Mouse (Mus musculus) CH12.LX (cell line): Measurements from ENCODE around the gene Atp6v0a4. TPM values are rescaled to one million over a fixed set of nuclear protein-coding genes. Genes with fewer than 3 reads are reported as not detected.

Source experiments
- DNase-seq: peaks from one replicate; pipeline ENCODE4 v3.0.0-alpha.2; 2013; ENCODE audit errors: extremely low read depth
- H3K27ac ChIP-seq: 2 replicates; pipeline ENCODE4 v1.5.1; 2012; ENCODE audit warnings: low read depth, mild to moderate bottlenecking, control low read depth, moderate library complexity; ENCODE audit not compliant: insufficient read depth
- H3K27me3 ChIP-seq: replicated peaks from 2 replicates; pipeline ENCODE3; 2012; ENCODE audit warnings: inconsistent platforms
- H3K36me3 ChIP-seq, 2 experiments: replicated peaks in 1 of 2; 2 replicates each; pipeline versions ENCODE3 to v1.6.1; 2012; ENCODE audit warnings: inconsistent platforms in 1 of 2, low read length in 1 of 2, mild to moderate bottlenecking in 1 of 2, mixed read lengths in 1 of 2, moderate library complexity in 1 of 2; ENCODE audit not compliant: control insufficient read depth in 1 of 2, insufficient read depth in 1 of 2
- H3K4me1 ChIP-seq, 2 experiments: 2 replicates each; pipeline ENCODE4 v1.6.1; 2012; ENCODE audit warnings: inconsistent platforms in 1 of 2, moderate library complexity in 1 of 2; ENCODE audit not compliant: insufficient read depth in 2 of 2, control insufficient read depth in 1 of 2
- H3K4me2 ChIP-seq: 2 replicates; pipeline ENCODE4 v1.6.1; 2012; ENCODE audit warnings: low read depth, mild to moderate bottlenecking, control low read depth; ENCODE audit not compliant: poor library complexity, insufficient read depth, severe bottlenecking
- H3K4me3 ChIP-seq, 3 experiments: fragments of 150-350 bp in 1 of 3; sonication (generic) in 1 of 3; replicated peaks in 1 of 3; 2 replicates each; pipeline versions ENCODE3 to v1.5.1; 2011 to 2012; ENCODE audit warnings: low read depth in 2 of 3, low read length in 2 of 3, mild to moderate bottlenecking in 2 of 3, moderate library complexity in 2 of 3, control low read depth in 1 of 3, improper control_type of control experiment in 1 of 3, inconsistent platforms in 1 of 3, mixed read lengths in 1 of 3; ENCODE audit not compliant: poor library complexity in 1 of 3
- H3K79me2 ChIP-seq: replicated peaks from 2 replicates; pipeline ENCODE4 v1.6.1; 2012; ENCODE audit warnings: mild to moderate bottlenecking, moderate library complexity; ENCODE audit not compliant: control insufficient read depth, poor library complexity, insufficient read depth, severe bottlenecking; ENCODE audit errors: extremely low read depth
- H3K9ac ChIP-seq: 2 replicates; pipeline ENCODE4 v1.6.1; 2012; ENCODE audit warnings: low read depth, mild to moderate bottlenecking, control low read depth, moderate library complexity; ENCODE audit not compliant: insufficient read depth
- H3K9me3 ChIP-seq: replicated peaks from 2 replicates; pipeline ENCODE3; 2012; ENCODE audit warnings: low read length, inconsistent platforms, mixed read lengths
- BHLHE40 ChIP-seq: IDR thresholded peaks from 2 replicates; pipeline ENCODE4 v1.6.1; 2011; ENCODE audit warnings: mild to moderate bottlenecking, low read depth, low read length, improper control_type of control experiment
- CHD2 ChIP-seq: IDR thresholded peaks from 2 replicates; pipeline ENCODE4 v1.6.1; 2011; ENCODE audit warnings: low read length, improper control_type of control experiment
- CTCF ChIP-seq, 2 experiments: IDR thresholded peaks in 1 of 2; conservative IDR thresholded peaks in 1 of 2; 2 replicates each; pipeline ENCODE4 v1.5.1; 2011 to 2012; ENCODE audit warnings: low read depth in 2 of 2, low read length in 2 of 2, improper control_type of control experiment in 1 of 2, inconsistent platforms in 1 of 2, mild to moderate bottlenecking in 1 of 2, moderate library complexity in 1 of 2
- E2F4 ChIP-seq: IDR thresholded peaks from 2 replicates; pipeline ENCODE4 v1.6.1; 2011; ENCODE audit warnings: low read depth, low read length, improper control_type of control experiment; ENCODE audit not compliant: insufficient replicate concordance
- ELF1 ChIP-seq: IDR thresholded peaks from 2 replicates; pipeline ENCODE4 v1.6.1; 2014; ENCODE audit warnings: low read depth, mild to moderate bottlenecking, inconsistent platforms, low read length, improper control_type of control experiment
- JUN ChIP-seq: IDR thresholded peaks from 2 replicates; pipeline ENCODE4 v1.6.1; 2011; ENCODE audit warnings: low read depth, mild to moderate bottlenecking, low read length, improper control_type of control experiment, moderate library complexity; ENCODE audit not compliant: insufficient read depth
- JUND ChIP-seq: conservative IDR thresholded peaks from 2 replicates; pipeline ENCODE4 v1.6.1; 2011; ENCODE audit warnings: low read depth, low read length, improper control_type of control experiment
- KAT2A ChIP-seq: IDR thresholded peaks from 2 replicates; pipeline ENCODE4 v1.6.1; 2012; ENCODE audit warnings: low read length, improper control_type of control experiment, inconsistent platforms; ENCODE audit not compliant: insufficient replicate concordance
- MYC ChIP-seq: IDR thresholded peaks from 2 replicates; pipeline ENCODE4 v1.6.1; 2011; ENCODE audit warnings: low read depth, mild to moderate bottlenecking, improper control_type of control experiment, low read length
- RAD21 ChIP-seq: IDR thresholded peaks from 2 replicates; pipeline ENCODE4 v1.6.1; 2011; ENCODE audit warnings: low read depth, mild to moderate bottlenecking, low read length, improper control_type of control experiment, moderate library complexity
- RCOR1 ChIP-seq: conservative IDR thresholded peaks from 2 replicates; pipeline ENCODE4 v1.6.1; 2012; ENCODE audit warnings: low read depth, mild to moderate bottlenecking, inconsistent platforms, low read length, improper control_type of control experiment
- SIN3A ChIP-seq: IDR thresholded peaks from 2 replicates; pipeline ENCODE4 v1.6.1; 2012; ENCODE audit warnings: low read length, improper control_type of control experiment, inconsistent platforms
- SMC3 ChIP-seq: IDR thresholded peaks from 2 replicates; pipeline ENCODE4 v1.6.1; 2011; ENCODE audit warnings: low read depth, low read length, improper control_type of control experiment
- TBP ChIP-seq: conservative IDR thresholded peaks from 2 replicates; pipeline ENCODE4 v1.6.1; 2011; ENCODE audit warnings: low read depth, low read length, improper control_type of control experiment
- TCF12 ChIP-seq: IDR thresholded peaks from 2 replicates; pipeline ENCODE4 v1.6.1; 2014; ENCODE audit warnings: low read depth, mild to moderate bottlenecking, inconsistent platforms, low read length, improper control_type of control experiment
- ZC3H11A ChIP-seq: IDR thresholded peaks from 2 replicates; pipeline ENCODE4 v1.6.1; 2012; ENCODE audit warnings: low read depth, mild to moderate bottlenecking, inconsistent platforms, low read length, improper control_type of control experiment
- ZKSCAN1 ChIP-seq: IDR thresholded peaks from 2 replicates; pipeline ENCODE4 v1.6.1; 2012; ENCODE audit warnings: low read depth, inconsistent platforms, low read length, improper control_type of control experiment, borderline replicate concordance
- dilution Hi-C: fragments of 300-500 bp; cut with MboI; formaldehyde crosslinking; loops from 2 replicates; pipeline ENCODE4 v1.14.3; 2020; ENCODE audit warnings: low sequenced_read_pairs; ENCODE audit not compliant: extremely low pct_unique_long_range_greater_than_20kb, extremely low pct_ligation_motif_present
- in situ Hi-C: fragments of 300-500 bp; cut with MboI; formaldehyde crosslinking; loops from 3 replicates; pipeline ENCODE4 v1.14.3; 2019; ENCODE audit warnings: low sequenced_read_pairs, low pct_ligation_motif_present, low pct_unique_long_range_greater_than_20kb, mixed read lengths
- polyA plus RNA-seq: library from polyadenylated mRNA; unstranded; fragments of >175 nt; gene quantifications from 2 replicates; pipeline ENCODE4 v1.2.1, GENCODE M21; 2012; ENCODE audit warnings: low read depth; ENCODE audit not compliant: insufficient read length
- total RNA-seq, 2 experiments: library from RNA; depleted of rRNA; stranded (reverse); fragments of 300-350 nt in 1 of 2; fragments of >200 nt in 1 of 2; gene quantifications; 2 replicates each; pipeline ENCODE4 v1.2.3; 2012 to 2014

The Atp6v0a4 gene
- total and polyA plus RNA-seq, 3 experiments: not detected

GRCm38 (mm10) chr6:38160556-38160955 is 36.2 kb upstream of the Atp6v0a4 start:
- H3K27me3 ChIP-seq: no peaks in the 10 kb centered on the region
- dilution Hi-C loops: no loop called here
- no peak overlapping the region for H3K27ac ChIP-seq
- DNase-seq: no peak
- peaks cover 8 to 29% of the 10 kb centered on the region in 2 experiments for H3K4me1 ChIP-seq
- no peaks in the 10 kb centered on the region for H3K79me2 ChIP-seq
- in situ Hi-C loops: loop anchor here (25.0 kb wide), 1 partner anchor 377 kb away; the partner anchor contains the start of gene Fmc1
- H3K4me3 ChIP-seq: no peak overlapping the region
- H3K9ac ChIP-seq: no peak overlapping the region
- TF ChIP-seq TCF12: no peak
- no peak for TF ChIP-seq TBP
- TF ChIP-seq JUN: no peak
- TF ChIP-seq SMC3: no peak
- no peak for TF ChIP-seq E2F4
- TF ChIP-seq MYC: no peak
- TF ChIP-seq BHLHE40: no peak
- TF ChIP-seq CHD2: no peak
- TF ChIP-seq ZKSCAN1: no peak
- no peak for TF ChIP-seq ELF1
- no peak for TF ChIP-seq KAT2A
- TF ChIP-seq RCOR1: no peak
- TF ChIP-seq RAD21: no peak
- H3K9me3 ChIP-seq: no peaks in the 10 kb centered on the region
- no peak overlapping the region for H3K4me2 ChIP-seq
- peaks cover 0 to 16% of the 10 kb centered on the region in 2 experiments for H3K36me3 ChIP-seq

GRCm38 (mm10) chr6:38160102-38160501 is 35.7 kb upstream of the Atp6v0a4 start:
- peak; percentile 83 for DNase-seq
- H3K4me2 ChIP-seq: no peak overlapping the region
- TF ChIP-seq E2F4 (no peak), RAD21 (peak; percentile 91), CTCF (conservative IDR thresholded peaks at IDR 0.05 in 1 of 2, IDR thresholded peaks at IDR 0.05 in 1 of 2; ENCODE audit: low read depth in 2 of 2, low read length in 2 of 2) (peak; percentile 89 to 92), JUND (no peak), ZC3H11A (peak; percentile 69), SMC3 (peak; percentile 94), SIN3A (peak; percentile 69)
- TF ChIP-seq, all 38 proteins: peak for 5
- in situ Hi-C loops (loop anchor here (25.0 kb wide), 1 partner anchor 377 kb away; the partner anchor contains the start of gene Fmc1), dilution Hi-C loops (no loop called here)
- Histone ChIP-seq H3K9ac (no peak overlapping the region), H3K79me2 (no peaks in the 10 kb centered on the region), H3K9me3 (no peaks in the 10 kb centered on the region), H3K27me3 (no peaks in the 10 kb centered on the region), H3K36me3 (peaks cover 0 to 16% of the 10 kb centered on the region in 2 experiments), H3K4me1 (peaks cover 8 to 33% of the 10 kb centered on the region in 2 experiments), H3K27ac (no peak overlapping the region), H3K4me3 (no peak overlapping the region)
